Mouse (Mus musculus) hindbrain, embryonic 12.5 days (tissue): ENCODE measurements at regions not wholly inside any gene's neighbourhood (a gene's known extent, or its start where the extent isn't known, plus 50 kb on each side); places are given as distances from the start of the nearest gene placed in this dataset.
A peak's percentile ranks its signal among the peaks of the same experiment; 100 is the strongest.

Source experiments
- ATAC-seq: fragments of 200-750 bp; cut with Nextera tagmentation; 2 replicates; pipeline ENCODE4 v1.8.0; 2017; ENCODE audit warnings: moderate TSS enrichment; ENCODE audit not compliant: low FRiP score
- H3K27ac ChIP-seq: fragments of 300-500 bp; sonication (generic); 2 replicates; pipeline ENCODE4 v1.5.1; 2016; ENCODE audit warnings: mild to moderate bottlenecking
- H3K27me3 ChIP-seq: fragments of 300-500 bp; sonication (generic); 2 replicates; pipeline ENCODE4 v1.6.1; 2016; ENCODE audit warnings: mild to moderate bottlenecking
- H3K36me3 ChIP-seq: fragments of 300-500 bp; sonication (generic); 2 replicates; pipeline ENCODE4 v1.6.1; 2016; ENCODE audit warnings: mild to moderate bottlenecking
- H3K4me1 ChIP-seq: fragments of 300-500 bp; sonication (generic); 2 replicates; pipeline ENCODE4 v1.6.1; 2016
- H3K4me2 ChIP-seq: fragments of 300-500 bp; sonication (generic); replicated peaks from 2 replicates; pipeline ENCODE4 v1.6.1; 2016; ENCODE audit warnings: mild to moderate bottlenecking
- H3K4me3 ChIP-seq: fragments of 300-500 bp; sonication (generic); 2 replicates; pipeline ENCODE4 v1.5.1; 2016; ENCODE audit warnings: mild to moderate bottlenecking
- H3K9ac ChIP-seq: fragments of 300-500 bp; sonication (generic); 2 replicates; pipeline ENCODE4 v1.6.1; 2016; ENCODE audit warnings: mild to moderate bottlenecking, moderate library complexity
- H3K9me3 ChIP-seq: fragments of 300-500 bp; sonication (generic); replicated peaks from 2 replicates; pipeline ENCODE4 v1.6.1; 2016; ENCODE audit warnings: mild to moderate bottlenecking
- WGBS: fragments of 180-500 bp; shearing (Covaris S2); methylation state at CpG from one replicate; pipeline ENCODE4 v1.1.7; 2016; 5-methylcytosine and 5-hydroxymethylcytosine counted together

GRCm38 (mm10) chr13:117152655-117153054, 55.7 kb upstream of the Emb start:
- H3K9me3 ChIP-seq: 0 out of 2 replicates have a peak, but pooled peaks cover 2% of the 10 kb centered on the region
- no peak overlapping the region for H3K4me2 ChIP-seq
- H3K9ac ChIP-seq: no peak overlapping the region
- no peak overlapping the region for H3K27ac ChIP-seq
- no peaks in the 10 kb centered on the region for H3K36me3 ChIP-seq
- no peak for ATAC-seq
- WGBS: 90% methylated on average over 7 of the region's 7 CpGs
- H3K27me3 ChIP-seq: no peaks in the 10 kb centered on the region
- no peaks in the 10 kb centered on the region for H3K4me1 ChIP-seq
- no peak overlapping the region for H3K4me3 ChIP-seq

- H3K4me2 ChIP-seq: no peak overlapping the region
- H3K4me1 ChIP-seq: no peaks in the 10 kb centered on the region
- H3K27ac ChIP-seq: no peak overlapping the region
- H3K9me3 ChIP-seq: no peaks in the 10 kb centered on the region
- H3K9ac ChIP-seq: no peak overlapping the region
- no peak for ATAC-seq
- WGBS: 79% methylated on average over 6 of the region's 6 CpGs
- H3K4me3 ChIP-seq: no peak overlapping the region
- no peaks in the 10 kb centered on the region for H3K36me3 ChIP-seq
- H3K27me3 ChIP-seq: no peaks in the 10 kb centered on the region
These were observed 64.5 kb upstream of the Emb start for GRCm38 (mm10) chr13:117143828-117144227.

GRCm38 (mm10) chr13:117143255-117143654, 65.1 kb upstream of the Emb start:
- no peak for ATAC-seq
- 84% methylated on average over 4 of the region's 4 CpGs for WGBS
- Histone ChIP-seq H3K4me3 (no peak overlapping the region), H3K27ac (no peak overlapping the region), H3K27me3 (no peaks in the 10 kb centered on the region), H3K4me1 (no peaks in the 10 kb centered on the region), H3K9me3 (no peaks in the 10 kb centered on the region), H3K36me3 (no peaks in the 10 kb centered on the region), H3K4me2 (no peak overlapping the region), H3K9ac (no peak overlapping the region)

- H3K9me3 ChIP-seq: no peaks in the 10 kb centered on the region
- no peak overlapping the region for H3K9ac ChIP-seq
- H3K27ac ChIP-seq: no peak overlapping the region
- no peak for ATAC-seq
- WGBS: 86% methylated on average over 3 of the region's 3 CpGs
- no peaks in the 10 kb centered on the region for H3K36me3 ChIP-seq
- H3K27me3 ChIP-seq: no peaks in the 10 kb centered on the region
- H3K4me2 ChIP-seq: no peak overlapping the region
- H3K4me1 ChIP-seq: no peaks in the 10 kb centered on the region
- no peak overlapping the region for H3K4me3 ChIP-seq
These were observed 74.0 kb upstream of the Emb start for GRCm38 (mm10) chr13:117134352-117134751.

- no peaks in the 10 kb centered on the region for H3K4me1 ChIP-seq
- no peak for ATAC-seq
- no peak overlapping the region for H3K9ac ChIP-seq
- H3K36me3 ChIP-seq: no peaks in the 10 kb centered on the region
- H3K27me3 ChIP-seq: no peaks in the 10 kb centered on the region
- 68% methylated on average over 1 of the region's 1 CpGs for WGBS
- no peak overlapping the region for H3K4me3 ChIP-seq
- no peak overlapping the region for H3K4me2 ChIP-seq
- no peak overlapping the region for H3K27ac ChIP-seq
- no peaks in the 10 kb centered on the region for H3K9me3 ChIP-seq
These were observed 76.2 kb upstream of the Emb start for GRCm38 (mm10) chr13:117132123-117132522.

GRCm38 (mm10) chr13:117127813-117128549, 80.4 kb upstream of the Emb start:
- H3K27me3 ChIP-seq: no peaks in the 10 kb centered on the region
- H3K9ac ChIP-seq: no peak overlapping the region
- no peaks in the 10 kb centered on the region for H3K4me1 ChIP-seq
- no peak for ATAC-seq
- no peak overlapping the region for H3K4me2 ChIP-seq
- H3K4me3 ChIP-seq: no peak overlapping the region
- H3K27ac ChIP-seq: no peak overlapping the region
- 89% methylated on average over 12 of the region's 12 CpGs for WGBS
- no peaks in the 10 kb centered on the region for H3K9me3 ChIP-seq
- H3K36me3 ChIP-seq: no peaks in the 10 kb centered on the region

- no peaks in the 10 kb centered on the region for H3K36me3 ChIP-seq
- WGBS: 90% methylated on average over 10 of the region's 10 CpGs
- no peaks in the 10 kb centered on the region for H3K4me1 ChIP-seq
- no peak overlapping the region for H3K27ac ChIP-seq
- H3K4me3 ChIP-seq: no peak overlapping the region
- H3K4me2 ChIP-seq: no peak overlapping the region
- no peak for ATAC-seq
- H3K9ac ChIP-seq: no peak overlapping the region
- no peaks in the 10 kb centered on the region for H3K9me3 ChIP-seq
- no peaks in the 10 kb centered on the region for H3K27me3 ChIP-seq
These were observed 81.1 kb upstream of the Emb start for GRCm38 (mm10) chr13:117127116-117127728.

GRCm38 (mm10) chr13:117119636-117120035, 88.7 kb upstream of the Emb start:
- peak; percentile 72 for ATAC-seq
- H3K4me1 ChIP-seq: no peaks in the 10 kb centered on the region; the same call in 1 of the 2 replicates
- H3K27ac ChIP-seq: peak overlapping the region; percentile 12; the same call in 1 of the 2 replicates
- no peaks in the 10 kb centered on the region for H3K27me3 ChIP-seq
- WGBS: 52% methylated on average over 4 of the region's 4 CpGs
- H3K36me3 ChIP-seq: no peaks in the 10 kb centered on the region
- H3K4me2 ChIP-seq: no peak overlapping the region
- no peaks in the 10 kb centered on the region for H3K9me3 ChIP-seq
- H3K4me3 ChIP-seq: no peak overlapping the region
- H3K9ac ChIP-seq: no peak overlapping the region

- no peak for ATAC-seq
- H3K4me3 ChIP-seq: no peak overlapping the region
- no peaks in the 10 kb centered on the region for H3K9me3 ChIP-seq
- no peaks in the 10 kb centered on the region for H3K36me3 ChIP-seq
- H3K27ac ChIP-seq: no peak overlapping the region
- no peak overlapping the region for H3K4me2 ChIP-seq
- WGBS: 92% methylated on average over 5 of the region's 5 CpGs
- H3K27me3 ChIP-seq: no peaks in the 10 kb centered on the region
- H3K4me1 ChIP-seq: no peaks in the 10 kb centered on the region; the same call in 1 of the 2 replicates
- no peak overlapping the region for H3K9ac ChIP-seq
These were observed 89.5 kb upstream of the Parp8 start for GRCm38 (mm10) chr13:117114797-117115196.

GRCm38 (mm10) chr13:117112424-117112823, 87.1 kb upstream of the Parp8 start:
- WGBS: 85% methylated on average over 1 of the region's 1 CpGs
- Histone ChIP-seq H3K9ac (no peak overlapping the region), H3K27ac (no peak overlapping the region), H3K4me1 (no peaks in the 10 kb centered on the region), H3K4me2 (no peak overlapping the region), H3K9me3 (no peaks in the 10 kb centered on the region), H3K27me3 (no peaks in the 10 kb centered on the region), H3K4me3 (no peak overlapping the region), H3K36me3 (no peaks in the 10 kb centered on the region)
- ATAC-seq: no peak

- Histone ChIP-seq H3K9ac (no peak overlapping the region), H3K9me3 (no peaks in the 10 kb centered on the region), H3K4me3 (no peak overlapping the region), H3K36me3 (no peaks in the 10 kb centered on the region), H3K27ac (no peak overlapping the region), H3K4me1 (no peaks in the 10 kb centered on the region), H3K4me2 (no peak overlapping the region), H3K27me3 (no peaks in the 10 kb centered on the region)
- WGBS: 69% methylated on average over 1 of the region's 1 CpGs
- ATAC-seq: no peak
These were observed 79.9 kb upstream of the Parp8 start for GRCm38 (mm10) chr13:117105151-117105660.

- Histone ChIP-seq H3K4me2 (no peak overlapping the region), H3K27ac (no peak overlapping the region), H3K27me3 (no peaks in the 10 kb centered on the region), H3K4me1 (no peaks in the 10 kb centered on the region), H3K4me3 (no peak overlapping the region), H3K9ac (no peak overlapping the region), H3K9me3 (no peaks in the 10 kb centered on the region), H3K36me3 (no peaks in the 10 kb centered on the region)
- WGBS: 88% methylated on average over 1 of the region's 1 CpGs
- ATAC-seq: no peak
These were observed 69.4 kb upstream of the Parp8 start for GRCm38 (mm10) chr13:117094773-117095172.

GRCm38 (mm10) chr13:117088629-117089028, 63.3 kb upstream of the Parp8 start:
- no peaks in the 10 kb centered on the region for H3K9me3 ChIP-seq
- no peak for ATAC-seq
- H3K4me2 ChIP-seq: no peak overlapping the region
- no peaks in the 10 kb centered on the region for H3K36me3 ChIP-seq
- no peaks in the 10 kb centered on the region for H3K4me1 ChIP-seq
- H3K27me3 ChIP-seq: no peaks in the 10 kb centered on the region
- H3K27ac ChIP-seq: no peak overlapping the region
- no peak overlapping the region for H3K4me3 ChIP-seq
- H3K9ac ChIP-seq: no peak overlapping the region
- WGBS: 63% methylated on average over 3 of the region's 3 CpGs
